Mouse (Mus musculus) heart, adult 2 months (tissue): Measurements from ENCODE around the gene Gm17359. TPM values are rescaled to one million over a fixed set of nuclear protein-coding genes. Genes with fewer than 3 reads are reported as not detected.
A peak's percentile ranks its signal among the peaks of the same experiment; 100 is the strongest.

Experiments used
- DNase-seq, 2 experiments: peaks; one replicate each; pipeline ENCODE4 v3.0.0; 2021
- H3K27ac ChIP-seq: fragments of 200-600 bp; 2 replicates; pipeline ENCODE4 v1.8.1; 2022
- H3K27me3 ChIP-seq: fragments of 200-500 bp; 2 replicates; pipeline ENCODE4 v1.6.1; 2012; ENCODE audit warnings: mild to moderate bottlenecking, low read length, inconsistent platforms, mixed read lengths; ENCODE audit not compliant: control insufficient read depth, insufficient read depth
- H3K36me3 ChIP-seq: fragments of 200-500 bp; 2 replicates; pipeline ENCODE4 v1.6.1; 2012; ENCODE audit warnings: low read length, inconsistent platforms; ENCODE audit not compliant: control insufficient read depth, insufficient read depth
- H3K4me1 ChIP-seq: fragments of 200-500 bp; 2 replicates; pipeline ENCODE4 v1.6.1; 2011; ENCODE audit warnings: low read length; ENCODE audit not compliant: control insufficient read depth, insufficient read depth
- H3K4me3 ChIP-seq: fragments of 200-600 bp; 2 replicates; pipeline ENCODE4 v1.8.1; 2022
- H3K79me2 ChIP-seq: fragments of 200-500 bp; replicated peaks from 2 replicates; pipeline ENCODE4 v1.6.1; 2012; ENCODE audit warnings: mild to moderate bottlenecking, inconsistent platforms, low read length, moderate library complexity, mixed read lengths; ENCODE audit not compliant: control insufficient read depth, insufficient read depth
- H3K9ac ChIP-seq: fragments of 200-500 bp; 2 replicates; pipeline ENCODE4 v1.6.1; 2012; ENCODE audit warnings: low read depth, mild to moderate bottlenecking, control low read depth, inconsistent platforms, low read length, mixed read lengths
- CTCF ChIP-seq: fragments of 200-600 bp; IDR thresholded peaks from 2 replicates; pipeline ENCODE4 v1.8.1; 2022; ENCODE audit warnings: antibody characterized with exemption, mild to moderate bottlenecking, moderate library complexity
- EP300 ChIP-seq: fragments of 200-500 bp; IDR thresholded peaks from 2 replicates; pipeline ENCODE4 v1.6.1; 2011; ENCODE audit warnings: low read depth, low read length, control low read depth; ENCODE audit not compliant: insufficient read depth
- POLR2A ChIP-seq: fragments of 200-500 bp; IDR thresholded peaks from 2 replicates; pipeline ENCODE4 v1.6.1; 2011; ENCODE audit warnings: mild to moderate bottlenecking, low read depth, low read length, control low read depth; ENCODE audit not compliant: insufficient read depth
- WGBS: fragments of 180-500 bp; shearing (Covaris S2); methylation state at CpG from one replicate; pipeline ENCODE4 v1.1.7; 2018; 5-methylcytosine and 5-hydroxymethylcytosine counted together
- intact Hi-C: fragments of 180-260 bp; cut with DNase I; formaldehyde crosslinking; loops from one replicate; pipeline ENCODE4 v1.15.1; 2025
- polyA plus RNA-seq: library from polyadenylated mRNA; depleted of rRNA; stranded (reverse); fragments of >200 nt; gene quantifications from 2 replicates; pipeline ENCODE4 v1.2.3, GENCODE M21; 2012
- total RNA-seq, 2 experiments: library from RNA; stranded (reverse); gene quantifications; 2 replicates each; pipeline ENCODE4 v1.2.3; 2021

Gene Gm17359
- total and polyA plus RNA-seq, 3 experiments, result 0.14 TPM; not detected in 2

- Histone ChIP-seq H3K36me3 (no peaks in the 10 kb centered on the region), H3K79me2 (no peaks in the 10 kb centered on the region), H3K27ac (no peak overlapping the region), H3K4me1 (no peaks in the 10 kb centered on the region), H3K4me3 (no peak overlapping the region), H3K9ac (no peak overlapping the region), H3K27me3 (no peaks in the 10 kb centered on the region)
- 90% methylated on average over 7 of the region's 7 CpGs for WGBS
- intact Hi-C loops, result loop anchor here (5.0 kb wide), 1 partner anchor 53 kb away; no protein-coding TSS in a partner anchor
- TF ChIP-seq POLR2A (no peak), EP300 (no peak), CTCF (no peak)
- no peak for DNase-seq
Measured at GRCm38 (mm10) chr3:79449361-79449760, 112.9 kb downstream of the Gm17359 start.

GRCm38 (mm10) chr3:79452696-79453263 lies 116.3 kb downstream of the Gm17359 start:
- H3K4me3 ChIP-seq, result no peak overlapping the region
- intact Hi-C loops, result loop anchor here (1.0 kb wide), 1 partner anchor 152 kb away; no protein-coding TSS in a partner anchor
- TF ChIP-seq POLR2A (no peak), CTCF (no peak), EP300 (no peak)
- 89% methylated on average over 14 of the region's 14 CpGs for WGBS
- H3K27me3 ChIP-seq, result no peaks in the 10 kb centered on the region
- H3K27ac ChIP-seq, result no peak overlapping the region
- H3K79me2 ChIP-seq, result no peaks in the 10 kb centered on the region
- no peak overlapping the region for H3K9ac ChIP-seq
- H3K36me3 ChIP-seq, result no peaks in the 10 kb centered on the region; the same call in 1 of the 2 replicates
- DNase-seq, result no peak
- no peaks in the 10 kb centered on the region for H3K4me1 ChIP-seq

GRCm38 (mm10) chr3:79455761-79456160 lies 119.3 kb downstream of the Gm17359 start:
- H3K27ac ChIP-seq, result no peak overlapping the region
- no peak overlapping the region for H3K4me3 ChIP-seq
- H3K4me1 ChIP-seq, result no peaks in the 10 kb centered on the region
- no peak for TF ChIP-seq EP300
- no peak for TF ChIP-seq POLR2A
- TF ChIP-seq CTCF, result no peak
- 86% methylated on average over 11 of the region's 11 CpGs for WGBS
- H3K79me2 ChIP-seq, result no peaks in the 10 kb centered on the region
- no peaks in the 10 kb centered on the region; the same call in 1 of the 2 replicates for H3K36me3 ChIP-seq
- H3K9ac ChIP-seq, result no peak overlapping the region
- intact Hi-C loops, result no loop called here
- H3K27me3 ChIP-seq, result no peaks in the 10 kb centered on the region
- DNase-seq, result no peak

GRCm38 (mm10) chr3:79458651-79459275 lies 122.3 kb downstream of the Gm17359 start:
- no peak for TF ChIP-seq EP300
- TF ChIP-seq POLR2A, result no peak
- no peaks in the 10 kb centered on the region for H3K27me3 ChIP-seq
- no peak overlapping the region for H3K9ac ChIP-seq
- H3K79me2 ChIP-seq, result no peaks in the 10 kb centered on the region
- no peak overlapping the region for H3K4me3 ChIP-seq
- no peaks in the 10 kb centered on the region for H3K4me1 ChIP-seq
- H3K27ac ChIP-seq, result no peak overlapping the region
- DNase-seq, result no peak
- intact Hi-C loops, result no loop called here
- 65% methylated on average over 14 of the region's 14 CpGs for WGBS
- no peaks in the 10 kb centered on the region; the same call in 1 of the 2 replicates for H3K36me3 ChIP-seq

GRCm38 (mm10) chr3:79469440-79469839 lies 133.0 kb downstream of the Gm17359 start:
- H3K4me3 ChIP-seq, result no peak overlapping the region
- no peak overlapping the region for H3K27ac ChIP-seq
- intact Hi-C loops, result no loop called here
- H3K4me1 ChIP-seq, result peaks cover 1% of the 10 kb centered on the region
- DNase-seq, result no peak
- no peak overlapping the region for H3K9ac ChIP-seq
- no peak for TF ChIP-seq EP300
- no peak for TF ChIP-seq POLR2A
- TF ChIP-seq CTCF, result no peak
- H3K79me2 ChIP-seq, result no peaks in the 10 kb centered on the region
- H3K27me3 ChIP-seq, result no peaks in the 10 kb centered on the region
- 0 out of 2 replicates have a peak, but pooled peaks cover 2% of the 10 kb centered on the region for H3K36me3 ChIP-seq
- 94% methylated on average over 5 of the region's 5 CpGs for WGBS

- Histone ChIP-seq H3K27ac (peak overlapping the region; percentile 73), H3K9ac (no peak overlapping the region), H3K4me3 (no peak overlapping the region), H3K4me1 (peaks cover 4% of the 10 kb centered on the region), H3K27me3 (no peaks in the 10 kb centered on the region), H3K36me3 (peaks cover 11% of the 10 kb centered on the region), H3K79me2 (no peaks in the 10 kb centered on the region)
- intact Hi-C loops, result loop anchor here (10.0 kb wide), 1 partner anchor 248 kb away; no protein-coding TSS in a partner anchor
- no peak for TF ChIP-seq EP300
- TF ChIP-seq POLR2A, result no peak
- TF ChIP-seq CTCF, result no peak
- no peak for DNase-seq
- WGBS, result 78% methylated on average over 5 of the region's 5 CpGs
Measured at GRCm38 (mm10) chr3:79472362-79472761, 135.9 kb downstream of the Gm17359 start.
